Mouse (Mus musculus) hindbrain, embryonic 11.5 days (tissue): ENCODE measurements around the gene Nme4. TPM values are rescaled to one million over a fixed set of nuclear protein-coding genes. Genes with fewer than 3 reads are reported as not detected.

ENCODE experiments used
- ATAC-seq: fragments of 200-750 bp; cut with Nextera tagmentation; 2 replicates; pipeline ENCODE4 v1.8.0; 2017; ENCODE audit warnings: mild to moderate bottlenecking, moderate TSS enrichment, moderate library complexity; ENCODE audit not compliant: low FRiP score
- DNase-seq: peaks from one replicate; pipeline ENCODE4 v3.0.0-alpha.2; 2015; ENCODE audit warnings: low spot score
- H3K27ac ChIP-seq: fragments of 300-500 bp; sonication (generic); 2 replicates; pipeline ENCODE4 v1.5.1; 2014; ENCODE audit warnings: mild to moderate bottlenecking, low read depth, low read length
- H3K27me3 ChIP-seq: fragments of 300-500 bp; sonication (generic); 2 replicates; pipeline ENCODE4 v1.6.1; 2014; ENCODE audit warnings: mild to moderate bottlenecking, low read length, moderate library complexity, mixed read lengths; ENCODE audit not compliant: control insufficient read depth, insufficient read depth
- H3K36me3 ChIP-seq: fragments of 300-500 bp; sonication (generic); 2 replicates; pipeline ENCODE4 v1.6.1; 2014; ENCODE audit warnings: mild to moderate bottlenecking, low read length, moderate library complexity, mixed read lengths; ENCODE audit not compliant: control insufficient read depth, insufficient read depth
- H3K4me1 ChIP-seq: fragments of 300-500 bp; sonication (generic); replicated peaks from 2 replicates; pipeline ENCODE4 v1.6.1; 2014; ENCODE audit warnings: low read length, mixed read lengths; ENCODE audit not compliant: control insufficient read depth, insufficient read depth
- H3K4me2 ChIP-seq: fragments of 300-500 bp; sonication (generic); replicated peaks from 2 replicates; pipeline ENCODE4 v1.6.1; 2014; ENCODE audit warnings: mild to moderate bottlenecking, low read depth, low read length
- H3K4me3 ChIP-seq: fragments of 300-500 bp; sonication (generic); 2 replicates; pipeline ENCODE4 v1.5.1; 2014; ENCODE audit warnings: low read depth, low read length
- H3K9ac ChIP-seq: fragments of 300-500 bp; sonication (generic); 2 replicates; pipeline ENCODE4 v1.6.1; 2014; ENCODE audit warnings: low read depth, low read length
- H3K9me3 ChIP-seq: fragments of 300-500 bp; sonication (generic); 2 replicates; pipeline ENCODE4 v1.6.1; 2016; ENCODE audit warnings: low read length; ENCODE audit not compliant: control insufficient read depth
- WGBS: fragments of 180-500 bp; shearing (Covaris S2); extraction: QIAGEN DNeasy Blood & Tissue Kit; methylation state at CpG from one replicate; pipeline ENCODE4 v1.1.7; 2014; 5-methylcytosine and 5-hydroxymethylcytosine counted together
- polyA plus RNA-seq: library from polyadenylated mRNA; unstranded; fragments of >200 nt; fragmentation: Nextera tagmentation; extraction: Ambion mirVana; gene quantifications from 2 replicates; pipeline ENCODE4 v1.2.1, GENCODE M21; 2014

Gene Nme4
- 60.3 and 62.6 TPM in 2 replicates for polyA plus RNA-seq

DNA sequence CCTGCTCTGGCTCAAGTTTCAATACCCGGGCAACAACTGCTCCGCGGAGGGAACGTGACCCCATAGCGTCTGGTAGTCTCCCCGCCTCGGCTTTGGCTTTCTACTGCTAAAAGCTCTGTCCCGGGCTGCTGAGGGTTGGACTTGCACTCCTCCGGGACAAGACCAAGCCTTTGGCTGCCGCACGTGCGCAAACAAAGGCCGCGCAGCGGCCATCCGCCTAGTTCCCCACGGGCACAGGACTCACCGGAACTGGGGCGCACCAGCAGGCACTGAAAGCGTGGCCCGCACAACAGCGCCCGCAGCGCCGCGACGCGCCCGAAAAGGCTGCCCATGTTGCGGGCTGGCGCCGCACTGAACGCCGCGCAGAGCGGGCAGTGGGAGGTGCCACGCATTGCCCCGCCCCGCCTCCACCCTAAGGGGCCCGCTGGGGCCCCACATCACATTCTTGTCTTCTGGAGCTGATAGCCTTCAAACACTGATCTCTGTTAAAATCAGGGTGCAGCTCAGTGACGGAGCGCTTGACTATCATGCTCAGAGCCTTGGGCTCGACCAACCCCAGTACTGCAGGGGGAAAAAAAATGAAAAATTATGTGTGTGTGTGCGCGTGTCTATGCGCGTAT is at the start of gene Nme4:
Nme4 (minus strand) TSS at position 482 of the 620 bp plus-strand sequence.
- peak within 1 kb of the TSS; percentile 84 for H3K9ac ChIP-seq
- DNase-seq (peak; percentile 80), ATAC-seq (peak; percentile 72)
- H3K4me1 ChIP-seq: no peaks in the 10 kb centered on the region
- H3K36me3 ChIP-seq: no peaks in the 10 kb centered on the region
- no peaks in the 10 kb centered on the region for H3K9me3 ChIP-seq
- peak within 1 kb of the TSS; percentile 83 for H3K4me2 ChIP-seq
- H3K27me3 ChIP-seq: no peaks in the 10 kb centered on the region
- H3K4me3 ChIP-seq: peak within 1 kb of the TSS; percentile 59
- peak within 1 kb of the TSS; percentile 51 for H3K27ac ChIP-seq
- 4% methylated on average over 47 of the region's 47 CpGs for WGBS

DNA sequence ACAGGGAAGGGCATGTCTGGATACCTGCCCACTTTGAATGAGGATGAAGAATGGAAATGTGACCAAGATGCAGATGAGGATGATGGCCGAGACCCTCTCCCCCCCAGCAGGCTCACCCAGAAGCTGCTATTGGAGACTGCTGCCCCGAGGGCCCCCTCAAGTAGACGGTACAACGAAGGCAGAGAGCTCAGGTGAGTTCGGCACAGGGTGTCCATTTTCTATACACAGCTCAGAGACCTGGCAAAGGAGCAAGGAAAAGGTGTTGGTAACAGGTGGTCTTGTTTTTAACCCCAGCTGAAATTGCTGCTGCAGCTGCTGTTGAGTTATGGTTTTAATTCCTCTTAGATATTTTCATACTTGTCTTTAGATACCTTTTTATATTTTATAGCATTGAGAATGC is 48.0 kb upstream of the Nme4 start:
- ATAC-seq (no peak), DNase-seq (no peak)
- Histone ChIP-seq H3K36me3 (peaks cover 6% of the 10 kb centered on the region; the same call in 1 of the 2 replicates), H3K4me3 (no peak overlapping the region), H3K9me3 (no peaks in the 10 kb centered on the region), H3K27me3 (no peaks in the 10 kb centered on the region), H3K27ac (no peak overlapping the region), H3K4me2 (no peak overlapping the region), H3K4me1 (peaks cover 3% of the 10 kb centered on the region; the same call in 1 of the 2 replicates), H3K9ac (no peak overlapping the region)
- WGBS: 93% methylated on average over 5 of the region's 5 CpGs

DNA sequence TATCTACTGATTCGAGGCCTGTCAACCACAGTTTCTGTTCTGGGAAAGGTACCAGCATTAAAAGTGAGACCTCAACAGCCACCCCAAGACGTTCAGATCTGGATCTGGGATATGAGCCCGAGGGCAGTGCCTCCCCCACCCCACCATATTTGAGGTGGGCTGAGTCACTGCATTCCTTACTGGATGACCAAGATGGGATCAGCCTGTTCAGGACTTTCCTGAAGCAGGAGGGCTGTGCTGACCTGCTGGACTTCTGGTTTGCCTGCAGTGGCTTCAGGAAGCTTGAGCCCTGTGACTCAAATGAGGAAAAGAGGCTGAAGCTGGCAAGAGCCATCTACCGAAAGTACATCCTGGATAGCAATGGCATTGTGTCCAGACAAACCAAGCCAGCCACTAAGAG is 47.4 kb upstream of the Nme4 start:
- Histone ChIP-seq H3K4me3 (no peak overlapping the region), H3K4me1 (peaks cover 3% of the 10 kb centered on the region; the same call in 1 of the 2 replicates), H3K36me3 (peaks cover 6% of the 10 kb centered on the region; the same call in 1 of the 2 replicates), H3K27me3 (no peaks in the 10 kb centered on the region), H3K27ac (no peak overlapping the region), H3K4me2 (no peak overlapping the region), H3K9me3 (no peaks in the 10 kb centered on the region), H3K9ac (no peak overlapping the region)
- 90% methylated on average over 4 of the region's 4 CpGs for WGBS
- DNase-seq: no peak
- no peak for ATAC-seq

DNA sequence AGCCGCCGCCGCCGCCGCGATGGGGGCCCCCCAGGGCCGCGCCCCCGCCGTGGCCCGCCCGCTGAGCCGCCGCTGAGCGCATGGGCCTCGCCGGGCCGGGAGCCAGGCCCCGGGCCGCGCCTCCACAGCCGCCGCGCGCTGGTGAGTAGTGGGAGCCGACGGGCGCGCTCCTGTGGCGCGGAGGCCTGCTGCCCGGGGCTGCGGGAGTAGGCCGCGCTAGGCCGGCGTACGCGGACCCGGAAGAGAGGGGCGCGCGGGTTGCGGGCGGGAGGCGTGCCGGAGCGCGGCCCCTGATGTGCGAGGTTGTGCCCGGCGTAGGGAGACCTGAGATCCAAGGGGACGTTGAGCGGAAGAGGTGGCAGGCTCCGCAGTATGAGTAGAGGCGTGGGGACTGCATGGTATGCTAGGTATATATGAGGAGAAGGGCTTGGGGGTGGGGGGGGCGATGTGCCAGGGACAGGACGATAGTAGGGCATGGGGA is 43.5 kb upstream of the Nme4 start:
- H3K36me3 ChIP-seq: peaks cover 4% of the 10 kb centered on the region; the same call in 1 of the 2 replicates
- H3K27me3 ChIP-seq: no peaks in the 10 kb centered on the region
- peak overlapping the region; percentile 99 for H3K9ac ChIP-seq
- H3K9me3 ChIP-seq: no peaks in the 10 kb centered on the region
- H3K27ac ChIP-seq: peak overlapping the region; percentile 91
- peaks cover 3% of the 10 kb centered on the region; the same call in 1 of the 2 replicates for H3K4me1 ChIP-seq
- peak overlapping the region; percentile 87 for H3K4me2 ChIP-seq
- ATAC-seq (peak; percentile 72), DNase-seq (peak; percentile 64)
- peak overlapping the region; percentile 92 for H3K4me3 ChIP-seq
- under 1% methylated on average over 45 of the region's 58 CpGs for WGBS

DNA sequence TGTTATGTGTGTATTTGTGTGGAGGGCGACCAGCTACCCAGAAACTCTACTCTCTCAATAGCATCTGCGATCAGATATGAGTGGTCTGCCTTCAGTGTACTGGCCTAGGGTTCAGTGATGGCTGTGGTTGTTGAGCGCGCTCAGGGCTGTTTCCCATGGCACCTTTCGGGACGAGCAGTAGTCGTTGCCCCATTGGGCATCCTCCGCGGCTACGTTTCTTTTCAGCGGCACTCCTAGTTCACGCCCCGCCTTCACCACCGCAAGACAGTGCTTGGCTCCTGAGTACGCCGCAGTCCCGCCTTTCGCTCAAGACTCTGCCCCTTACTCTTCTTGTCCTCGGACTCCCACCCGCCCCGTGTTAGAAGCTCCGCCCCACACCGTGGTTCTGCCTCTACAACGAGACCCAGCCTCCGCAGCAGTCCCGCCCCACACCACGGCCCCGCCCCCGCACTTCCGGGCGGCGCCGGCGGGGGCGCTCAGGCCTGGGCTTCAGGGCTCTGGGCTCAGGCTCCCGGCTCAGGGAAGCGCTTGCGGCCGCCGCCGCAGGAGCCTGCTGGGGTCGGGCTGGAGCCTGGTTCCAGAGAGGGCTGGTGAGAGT is 42.9 kb upstream of the Nme4 start, which contains the start of gene Axin1:
Axin1 (plus strand) TSS at position 450 of the 598 bp plus-strand sequence.
- Histone ChIP-seq H3K4me3 (peak within 1 kb of the TSS; percentile 92), H3K27ac (peak within 1 kb of the TSS; percentile 91), H3K36me3 (peaks cover 3% of the 10 kb centered on the region; the same call in 1 of the 2 replicates), H3K27me3 (no peaks in the 10 kb centered on the region), H3K4me1 (peaks cover 3% of the 10 kb centered on the region; the same call in 1 of the 2 replicates), H3K4me2 (peak within 1 kb of the TSS; percentile 87), H3K9me3 (no peaks in the 10 kb centered on the region), H3K9ac (peak within 1 kb of the TSS; percentile 99)
- whole genome bisulfite sequencing: under 1% methylated on average over 41 of the region's 42 CpGs
- ATAC-seq (peak; percentile 97), DNase-seq (peak; percentile 99)

DNA sequence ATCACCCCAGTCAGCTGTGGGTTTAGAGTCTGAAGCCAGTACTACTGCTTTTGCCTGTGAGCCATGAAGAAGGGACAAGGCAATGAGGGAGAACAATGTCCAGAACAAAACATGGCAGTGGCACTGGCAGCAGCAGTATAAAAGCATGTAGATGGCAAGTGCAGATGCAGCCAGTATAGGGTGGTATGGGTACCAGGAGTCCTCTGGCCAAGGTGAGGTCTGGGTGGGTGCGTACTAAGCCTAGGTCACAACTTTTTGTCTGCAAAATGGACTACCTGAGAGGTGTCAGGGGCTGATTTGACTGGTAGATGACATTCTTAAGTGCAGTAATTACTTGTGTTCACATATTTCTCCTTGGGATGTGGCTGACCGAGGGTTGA is 42.3 kb upstream of the Nme4 start:
- DNase-seq (no peak), ATAC-seq (peak; percentile 10; the same call in 1 of the 2 replicates)
- Histone ChIP-seq H3K4me2 (peak overlapping the region; percentile 87), H3K9ac (peak overlapping the region; percentile 32; the same call in 1 of the 2 replicates), H3K36me3 (no peaks in the 10 kb centered on the region), H3K4me1 (peaks cover 3% of the 10 kb centered on the region; the same call in 1 of the 2 replicates), H3K4me3 (peak overlapping the region; percentile 92; the same call in 1 of the 2 replicates), H3K27me3 (no peaks in the 10 kb centered on the region), H3K27ac (0 out of 2 replicates have a peak overlapping the region, but pooled peaks have one; percentile 7), H3K9me3 (no peaks in the 10 kb centered on the region)
- WGBS: 75% methylated on average over 2 of the region's 2 CpGs

DNA sequence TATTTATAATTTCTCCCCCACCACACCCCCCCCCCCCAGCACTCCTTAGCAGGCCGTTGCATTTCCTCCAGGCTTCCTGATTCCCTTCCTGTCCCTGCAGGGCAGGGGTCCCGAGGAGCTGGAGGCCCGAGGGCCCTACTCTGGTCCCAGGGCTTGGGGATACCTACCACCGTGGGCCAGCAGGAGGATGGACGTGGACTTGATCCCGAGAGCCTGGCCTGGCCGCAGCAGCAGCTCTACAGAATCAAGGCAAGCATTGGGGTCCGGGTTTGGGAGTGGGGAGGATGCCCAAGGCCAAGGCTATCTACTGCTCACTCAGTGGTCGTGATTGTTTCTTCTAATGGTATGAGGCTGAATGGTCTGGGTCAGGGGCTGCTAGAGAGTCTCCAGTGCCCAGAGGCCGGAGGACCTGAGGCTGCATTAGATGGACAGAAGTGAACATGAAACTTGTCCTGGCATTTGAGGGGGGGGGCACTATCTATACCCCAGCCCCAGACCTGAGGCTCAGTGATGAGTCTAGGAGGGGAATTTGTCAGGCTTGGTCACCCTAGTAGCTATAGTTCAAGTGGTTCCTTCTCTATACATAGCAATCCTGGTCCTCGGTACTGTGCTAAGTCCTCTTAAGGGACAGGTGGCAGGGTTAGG is 41.8 kb upstream of the Nme4 start:
- 0 out of 2 replicates have a peak overlapping the region, but pooled peaks have one; percentile 32 for H3K9ac ChIP-seq
- H3K9me3 ChIP-seq: no peaks in the 10 kb centered on the region
- H3K27ac ChIP-seq: no peak overlapping the region
- peak overlapping the region; percentile 87; the same call in 1 of the 2 replicates for H3K4me2 ChIP-seq
- peaks cover 3% of the 10 kb centered on the region; the same call in 1 of the 2 replicates for H3K4me1 ChIP-seq
- no peaks in the 10 kb centered on the region for H3K36me3 ChIP-seq
- WGBS: 97% methylated on average over 11 of the region's 11 CpGs
- no peak overlapping the region for H3K4me3 ChIP-seq
- ATAC-seq: no peak
- no peaks in the 10 kb centered on the region for H3K27me3 ChIP-seq
- no peak for DNase-seq
